Mouse (Mus musculus) heart, embryonic 16.5 days (tissue): ENCODE data around the gene Rab1b. TPM values are rescaled to one million over a fixed set of nuclear protein-coding genes. Genes with fewer than 3 reads are reported as not detected.

Experiments used
- ATAC-seq: fragments of 200-750 bp; cut with Nextera tagmentation; replicated peaks from 2 replicates; pipeline ENCODE4 v1.8.0; 2017; ENCODE audit warnings: moderate number of reproducible peaks; ENCODE audit not compliant: insufficient read depth, low FRiP score; ENCODE audit errors: extremely low read depth
- H3K27ac ChIP-seq: fragments of 300-500 bp; sonication (generic); 2 replicates; pipeline ENCODE4 v1.5.1; 2014; ENCODE audit warnings: mild to moderate bottlenecking, low read length, control low read depth, moderate library complexity
- H3K27me3 ChIP-seq: fragments of 300-500 bp; sonication (generic); 2 replicates; pipeline ENCODE4 v1.6.1; 2014; ENCODE audit warnings: low read length, mixed read lengths; ENCODE audit not compliant: control insufficient read depth, insufficient read depth
- H3K36me3 ChIP-seq: fragments of 300-500 bp; sonication (generic); 2 replicates; pipeline ENCODE4 v1.6.1; 2014; ENCODE audit not compliant: control insufficient read depth, insufficient read depth
- H3K4me1 ChIP-seq: fragments of 300-500 bp; sonication (generic); 2 replicates; pipeline ENCODE4 v1.6.1; 2014; ENCODE audit warnings: low read length, mixed read lengths; ENCODE audit not compliant: control insufficient read depth, insufficient read depth
- H3K4me2 ChIP-seq: fragments of 300-500 bp; sonication (generic); 2 replicates; pipeline ENCODE4 v1.6.1; 2014; ENCODE audit warnings: low read depth, mild to moderate bottlenecking, control low read depth, low read length
- H3K4me3 ChIP-seq: fragments of 300-500 bp; sonication (generic); 2 replicates; pipeline ENCODE4 v1.5.1; 2014; ENCODE audit warnings: mild to moderate bottlenecking, control low read depth, low read length
- H3K9ac ChIP-seq: fragments of 300-500 bp; sonication (generic); 2 replicates; pipeline ENCODE4 v1.6.1; 2014; ENCODE audit warnings: low read length, control low read depth
- H3K9me3 ChIP-seq: fragments of 300-500 bp; sonication (generic); replicated peaks from 2 replicates; pipeline ENCODE4 v1.6.1; 2016; ENCODE audit warnings: low read length; ENCODE audit not compliant: control insufficient read depth
- WGBS: fragments of 180-500 bp; shearing (Covaris S2); extraction: QIAGEN DNeasy Blood & Tissue Kit; methylation state at CpG from one replicate; pipeline ENCODE4 v1.1.7; 2014; 5-methylcytosine and 5-hydroxymethylcytosine counted together
- polyA plus RNA-seq: library from polyadenylated mRNA; unstranded; fragments of >200 nt; fragmentation: Nextera tagmentation; extraction: Ambion mirVana; gene quantifications from 2 replicates; pipeline ENCODE4 v1.2.1, GENCODE M21; 2015

Rab1b gene
- polyA plus RNA-seq, 1 experiment from 2014 or later, result 227 TPM

DNA sequence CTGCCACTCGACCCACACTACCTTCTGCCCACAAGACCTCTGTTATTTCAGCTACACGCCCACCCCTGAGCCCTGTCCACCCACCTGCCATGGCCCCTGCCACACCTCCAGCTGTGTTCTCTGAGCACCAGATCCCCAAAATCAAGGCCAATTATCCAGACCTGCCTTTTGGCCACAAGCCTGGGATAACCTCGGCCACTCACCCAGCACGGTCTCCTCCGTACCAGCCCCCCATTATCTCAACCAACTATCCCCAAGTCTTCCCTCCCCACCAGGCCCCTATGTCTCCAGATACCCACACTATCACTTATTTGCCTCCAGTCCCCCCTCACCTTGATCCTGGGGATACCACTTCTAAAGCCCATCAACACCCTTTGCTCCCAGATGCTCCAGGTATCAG, 37.4 kb downstream of the Rab1b start:
- 79% methylated on average over 5 of the region's 5 CpGs for WGBS
- no peaks in the 10 kb centered on the region for H3K9me3 ChIP-seq
- no peaks in the 10 kb centered on the region for H3K36me3 ChIP-seq
- peaks cover 24% of the 10 kb centered on the region for H3K4me1 ChIP-seq
- H3K4me3 ChIP-seq, result peak overlapping the region; percentile 59
- no peak overlapping the region for H3K27ac ChIP-seq
- no peak for ATAC-seq
- H3K27me3 ChIP-seq, result peaks cover 22% of the 10 kb centered on the region
- H3K9ac ChIP-seq, result no peak overlapping the region
- H3K4me2 ChIP-seq, result peak overlapping the region; percentile 95

DNA sequence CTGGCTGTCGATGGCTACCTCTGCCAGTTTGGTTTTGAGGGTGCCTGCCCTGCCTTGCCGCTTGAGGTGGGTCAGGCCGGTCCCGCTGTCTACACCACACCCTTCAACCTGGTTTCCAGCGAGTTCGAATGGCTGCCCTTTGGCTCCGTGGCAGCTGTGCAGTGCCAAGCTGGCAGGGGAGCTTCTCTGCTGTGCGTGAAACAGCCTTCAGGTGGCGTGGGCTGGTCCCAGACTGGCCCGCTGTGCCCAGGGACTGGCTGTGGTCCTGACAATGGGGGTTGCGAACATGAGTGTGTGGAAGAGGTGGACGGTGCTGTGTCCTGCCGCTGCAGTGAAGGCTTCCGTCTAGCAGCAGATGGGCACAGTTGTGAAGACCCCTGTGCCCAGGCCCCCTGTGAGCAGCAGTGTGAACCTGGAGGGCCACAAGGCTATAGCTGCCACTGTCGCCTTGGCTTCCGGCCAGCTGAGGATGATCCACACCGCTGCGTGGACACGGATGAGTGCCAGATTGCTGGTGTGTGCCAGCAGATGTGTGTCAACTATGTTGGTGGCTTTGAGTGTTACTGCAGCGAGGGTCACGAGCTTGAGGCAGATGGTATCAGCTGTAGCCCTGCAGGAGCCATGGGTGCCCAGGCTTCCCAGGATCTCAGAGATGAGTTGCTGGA, 38.2 kb downstream of the Rab1b start:
- H3K4me2 ChIP-seq, result peak overlapping the region; percentile 95
- H3K27ac ChIP-seq, result no peak overlapping the region
- H3K27me3 ChIP-seq, result peaks cover 14% of the 10 kb centered on the region
- H3K9ac ChIP-seq, result peak overlapping the region; percentile 81
- peak overlapping the region; percentile 59 for H3K4me3 ChIP-seq
- peaks cover 24% of the 10 kb centered on the region for H3K4me1 ChIP-seq
- H3K36me3 ChIP-seq, result no peaks in the 10 kb centered on the region
- 36% methylated on average over 20 of the region's 21 CpGs for WGBS
- ATAC-seq, result no peak
- no peaks in the 10 kb centered on the region for H3K9me3 ChIP-seq

DNA sequence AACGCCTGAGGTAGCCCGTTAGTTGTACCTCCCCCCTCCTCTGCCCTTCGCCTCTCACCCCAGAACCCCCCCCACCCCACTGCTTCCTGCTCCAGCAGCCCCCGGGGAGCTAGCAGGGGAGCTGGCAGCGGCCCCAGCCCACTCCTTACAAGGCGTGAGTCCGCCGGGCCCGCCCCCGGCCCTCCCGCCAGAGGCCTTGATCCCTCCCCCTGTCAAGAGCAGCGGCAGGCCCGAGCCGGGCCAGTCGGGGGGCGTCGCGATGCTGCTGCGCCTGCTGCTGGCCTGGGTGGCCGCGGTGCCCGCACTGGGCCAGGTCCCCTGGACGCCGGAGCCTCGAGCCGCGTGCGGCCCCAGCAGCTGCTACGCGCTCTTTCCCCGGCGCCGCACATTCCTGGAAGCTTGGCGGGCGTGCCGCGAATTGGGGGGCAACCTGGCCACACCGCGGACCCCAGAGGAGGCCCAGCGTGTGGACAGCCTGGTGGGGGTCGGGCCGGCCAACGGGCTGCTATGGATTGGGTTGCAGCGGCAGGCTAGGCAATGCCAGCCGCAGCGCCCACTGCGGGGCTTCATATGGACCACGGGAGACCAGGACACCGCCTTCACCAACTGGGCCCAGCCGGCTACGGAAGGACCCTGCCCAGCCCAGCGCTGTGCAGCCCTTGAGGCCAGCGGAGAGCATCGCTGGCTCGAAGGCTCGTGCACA, 38.9 kb downstream of the Rab1b start, which contains the start of gene Cd248:
Gene Cd248, plus strand, starts transcription at position 212 of the 703 bp plus-strand sequence.
- ATAC-seq, result peak; percentile 72
- WGBS, result 3% methylated on average over 52 of the region's 56 CpGs
- Histone ChIP-seq H3K4me2 (peak within 1 kb of the TSS; percentile 95), H3K36me3 (no peaks in the 10 kb centered on the region), H3K4me3 (peak within 1 kb of the TSS; percentile 59), H3K27ac (peak within 1 kb of the TSS; percentile 56), H3K27me3 (peaks cover 14% of the 10 kb centered on the region; the same call in 1 of the 2 replicates), H3K4me1 (peaks cover 24% of the 10 kb centered on the region), H3K9me3 (no peaks in the 10 kb centered on the region), H3K9ac (peak within 1 kb of the TSS; percentile 81)

DNA sequence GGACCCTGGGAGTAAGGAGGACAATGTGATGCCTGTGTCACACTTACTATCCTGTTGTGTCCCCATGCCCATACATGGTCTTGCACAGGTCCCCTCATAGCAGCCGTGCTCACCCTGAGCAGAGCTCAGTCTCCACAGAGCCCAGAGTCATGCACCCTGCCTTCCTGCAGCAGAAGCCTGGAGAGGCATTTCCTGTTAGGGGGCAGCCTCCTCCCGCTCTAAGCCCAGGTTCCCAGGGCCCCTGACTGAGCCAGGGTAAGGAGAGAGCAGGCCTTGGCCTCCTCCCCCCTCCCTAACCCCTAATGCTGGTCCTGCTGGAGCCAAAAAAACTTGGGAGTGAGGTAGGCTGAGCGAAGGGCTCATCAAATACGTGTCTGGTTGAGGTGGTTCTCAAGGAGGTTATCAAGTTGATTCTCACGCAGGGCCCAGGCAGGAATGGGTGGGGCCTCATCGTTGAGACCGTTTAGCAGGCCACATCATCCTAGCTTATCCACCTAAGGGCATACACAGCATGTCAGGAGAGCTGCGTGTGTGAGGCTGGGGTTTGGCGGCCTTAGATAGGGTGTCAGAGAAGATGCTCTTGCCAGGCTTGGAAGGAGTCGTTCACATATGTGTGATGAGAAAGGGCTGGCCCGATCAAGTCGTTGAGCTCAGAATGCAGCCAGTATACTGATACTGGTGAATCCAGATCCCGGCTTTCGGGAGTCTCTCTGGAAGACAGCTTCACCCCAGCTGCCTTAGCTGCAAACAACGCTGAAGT, 39.7 kb downstream of the Rab1b start:
- 8% methylated on average over 15 of the region's 15 CpGs for WGBS
- Histone ChIP-seq H3K4me1 (peaks cover 21% of the 10 kb centered on the region), H3K9me3 (no peaks in the 10 kb centered on the region), H3K36me3 (no peaks in the 10 kb centered on the region), H3K27ac (peak overlapping the region; percentile 56), H3K27me3 (peaks cover 14% of the 10 kb centered on the region; the same call in 1 of the 2 replicates), H3K4me2 (peak overlapping the region; percentile 95), H3K9ac (peak overlapping the region; percentile 81), H3K4me3 (peak overlapping the region; percentile 59)
- 0 out of 2 replicates have a peak, but pooled peaks have one; percentile 9 for ATAC-seq

DNA sequence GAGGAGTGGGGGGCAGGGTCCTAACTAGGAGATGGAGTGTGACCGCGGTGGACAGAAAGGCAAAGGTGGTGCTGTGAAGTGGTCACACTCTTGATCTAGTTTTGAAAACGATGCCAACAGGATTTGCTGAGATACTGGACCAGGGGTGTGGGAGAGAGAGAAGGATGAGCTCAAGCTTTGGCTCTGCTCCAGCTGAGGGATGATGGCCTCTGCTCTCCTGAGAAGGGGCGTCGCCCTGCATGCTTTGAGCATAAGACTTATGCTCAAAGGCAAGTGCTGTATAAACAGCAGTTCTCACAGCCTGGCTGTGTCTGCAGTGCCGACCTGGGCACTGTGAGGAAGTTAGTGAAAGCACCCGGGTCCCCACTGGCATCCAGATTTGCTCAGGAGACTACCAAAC, 41.8 kb downstream of the Rab1b start:
- Histone ChIP-seq H3K9me3 (no peaks in the 10 kb centered on the region), H3K27ac (no peak overlapping the region), H3K4me2 (no peak overlapping the region), H3K27me3 (peaks cover 14% of the 10 kb centered on the region; the same call in 1 of the 2 replicates), H3K4me3 (no peak overlapping the region), H3K4me1 (peaks cover 23% of the 10 kb centered on the region), H3K36me3 (no peaks in the 10 kb centered on the region), H3K9ac (no peak overlapping the region)
- 48% methylated on average over 7 of the region's 7 CpGs for WGBS
- ATAC-seq, result no peak

DNA sequence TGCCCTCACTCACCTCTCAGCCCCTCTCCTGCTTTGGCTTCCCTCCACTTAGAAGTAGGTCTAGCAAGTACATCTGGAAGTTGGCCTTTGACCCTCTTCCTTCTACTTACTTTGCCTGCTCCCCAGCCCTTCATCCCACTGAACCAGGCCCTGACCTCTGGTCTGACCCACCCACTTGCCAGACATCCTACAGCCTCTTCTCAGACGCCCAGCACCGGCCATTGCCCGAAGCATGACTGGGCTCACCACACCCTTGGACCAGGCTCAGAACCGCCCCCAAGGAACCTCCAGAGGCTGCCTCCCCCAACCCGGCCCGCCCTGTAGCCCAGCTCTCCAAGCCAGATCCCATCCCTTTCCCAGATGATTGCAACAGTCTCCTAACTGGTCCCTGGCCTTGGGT, 44.4 kb downstream of the Rab1b start:
- Histone ChIP-seq H3K4me1 (peaks cover 33% of the 10 kb centered on the region), H3K27ac (no peak overlapping the region), H3K36me3 (no peaks in the 10 kb centered on the region), H3K4me2 (no peak overlapping the region), H3K9me3 (no peaks in the 10 kb centered on the region), H3K9ac (no peak overlapping the region), H3K4me3 (no peak overlapping the region), H3K27me3 (no peaks in the 10 kb centered on the region; the same call in 1 of the 2 replicates)
- 78% methylated on average over 6 of the region's 6 CpGs for WGBS
- no peak for ATAC-seq

DNA sequence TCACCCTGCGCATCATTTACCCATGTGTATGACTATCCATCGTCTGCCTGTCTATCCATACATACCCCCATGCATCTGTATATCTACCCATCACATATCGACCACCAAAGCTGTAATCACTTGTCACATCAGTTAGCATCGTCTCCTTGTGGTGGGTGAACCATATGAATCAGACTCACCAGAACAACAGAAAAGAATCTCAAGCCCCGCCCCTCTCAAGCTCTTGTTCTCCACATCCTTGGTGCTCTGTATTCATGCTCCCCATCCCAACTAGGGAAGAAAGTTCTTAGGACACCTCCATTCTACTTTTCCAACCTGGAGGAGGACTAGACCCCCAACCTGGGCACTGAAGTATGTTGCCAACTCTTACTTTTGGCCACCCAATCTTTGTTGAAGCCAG, 44.8 kb downstream of the Rab1b start:
- peaks cover 29% of the 10 kb centered on the region for H3K4me1 ChIP-seq

DNA sequence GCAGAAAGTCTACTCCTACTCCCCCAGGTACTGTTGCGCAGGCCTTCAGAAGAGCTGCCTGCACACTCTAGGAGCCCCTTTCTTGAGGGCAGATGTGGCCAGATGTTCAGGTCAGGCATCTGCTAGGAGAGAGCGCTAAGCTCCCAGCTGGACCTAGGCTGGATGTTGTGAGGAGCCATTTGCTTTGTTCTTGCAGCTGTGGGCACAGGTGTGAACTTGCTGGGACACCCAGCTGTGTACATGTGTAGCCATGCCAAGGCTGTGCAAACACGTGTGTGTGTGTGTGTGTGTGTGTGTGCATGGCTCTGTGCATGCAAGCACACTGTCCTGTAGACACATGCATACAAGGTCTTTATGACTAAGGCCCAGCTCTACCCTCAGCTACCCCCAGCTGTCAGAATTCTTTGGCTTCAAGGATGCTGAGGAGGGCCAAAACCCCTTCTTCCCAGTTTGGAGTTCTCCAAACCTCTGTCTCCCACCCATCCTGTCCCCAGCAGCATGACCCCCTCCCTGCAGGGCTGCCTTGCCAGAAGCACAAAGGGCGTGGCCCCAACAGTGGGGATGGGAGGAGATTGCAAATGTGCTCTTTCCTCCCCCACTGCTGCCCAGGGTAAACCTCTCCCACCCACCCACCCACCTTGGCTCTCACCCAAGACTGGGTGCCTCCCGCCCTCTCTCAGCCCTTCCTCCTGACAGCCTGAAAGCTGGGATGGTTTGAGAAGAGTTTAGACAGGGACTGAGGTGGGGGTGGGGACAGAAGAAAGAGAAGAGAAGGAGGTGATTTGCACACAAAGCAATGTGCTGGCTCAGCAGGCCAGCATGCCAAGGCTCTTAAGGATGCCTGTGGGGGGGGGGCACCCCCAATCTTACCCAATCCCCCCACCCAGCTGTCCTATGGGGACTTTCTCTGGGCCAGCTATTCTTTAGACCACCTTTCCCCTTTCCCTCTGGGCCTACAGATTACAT, 46.2 kb downstream of the Rab1b start:
- Histone ChIP-seq H3K4me3 (no peak overlapping the region), H3K36me3 (no peaks in the 10 kb centered on the region), H3K9ac (no peak overlapping the region), H3K27me3 (no peaks in the 10 kb centered on the region; the same call in 1 of the 2 replicates), H3K4me2 (no peak overlapping the region), H3K9me3 (no peaks in the 10 kb centered on the region), H3K4me1 (peaks cover 31% of the 10 kb centered on the region), H3K27ac (no peak overlapping the region)
- WGBS, result 44% methylated on average over 5 of the region's 5 CpGs
- no peak for ATAC-seq

More for the DNA sequence above, 44.8 kb downstream of the Rab1b start:
- WGBS, result 79% methylated on average over 5 of the region's 5 CpGs
- no peak for ATAC-seq
- no peak overlapping the region for H3K9ac ChIP-seq
- H3K27me3 ChIP-seq, result no peaks in the 10 kb centered on the region; the same call in 1 of the 2 replicates
- H3K4me2 ChIP-seq, result no peak overlapping the region
- no peaks in the 10 kb centered on the region for H3K9me3 ChIP-seq
- H3K36me3 ChIP-seq, result no peaks in the 10 kb centered on the region
- H3K4me3 ChIP-seq, result no peak overlapping the region
- no peak overlapping the region for H3K27ac ChIP-seq
